Mouse (Mus musculus): Measurements from ENCODE around the gene Vars2. TPM values are rescaled to one million over a fixed set of nuclear protein-coding genes. Genes with fewer than 3 reads are reported as not detected.

Vars2 gene
- polyA plus RNA-seq, 1 experiment: 13.7 TPM

DNA sequence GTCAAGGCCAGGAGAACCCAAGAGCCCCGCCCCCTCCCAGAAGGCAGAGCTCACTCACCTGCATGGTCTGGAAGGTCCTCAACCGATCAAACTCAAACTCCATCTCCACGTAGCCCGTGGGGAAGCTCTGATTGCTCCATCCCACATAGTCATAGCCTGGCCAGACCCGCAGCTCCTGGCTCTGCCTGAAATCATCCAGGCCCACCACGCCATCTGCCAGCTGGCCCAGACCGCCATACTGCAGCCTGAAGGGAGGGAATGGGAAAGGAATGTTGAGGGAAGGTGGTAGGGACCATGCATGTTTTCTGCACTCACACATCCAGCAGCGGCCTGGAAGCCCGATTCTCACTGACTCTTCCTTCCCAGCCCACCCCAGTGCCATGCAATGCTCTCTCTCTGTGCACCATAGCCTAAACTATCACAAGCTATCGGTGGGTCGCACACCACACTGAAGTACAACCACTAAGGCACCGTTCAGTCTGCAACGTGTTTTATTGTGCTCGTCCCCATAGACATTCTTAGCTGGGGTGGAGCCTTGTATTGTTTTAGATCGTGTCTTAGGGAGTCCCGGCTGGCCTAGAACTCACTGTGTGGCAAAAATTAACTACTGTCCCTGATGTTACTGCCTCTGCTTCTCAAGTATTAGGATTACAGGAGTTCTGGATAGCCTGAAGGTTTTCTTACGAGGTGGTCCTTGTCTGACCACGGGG is 22.7 kb upstream of the Vars2 start:
- no peaks in the 10 kb centered on the region for H3K27me3 ChIP-seq (ENCODE audit: control insufficient read depth, insufficient read depth, insufficient read length)
- no peak overlapping the region for H3K4me2 ChIP-seq (ENCODE audit: low read depth)
- no peak overlapping the region for H3ac ChIP-seq (ENCODE audit: control insufficient read depth, insufficient read length)
- H3K79me2 ChIP-seq (ENCODE audit: control insufficient read depth, insufficient read depth): peaks cover 15% of the 10 kb centered on the region
- H3K4me3 ChIP-seq: no peak overlapping the region
- H3K36me3 ChIP-seq (ENCODE audit: control insufficient read depth, insufficient read depth): peaks cover 46% of the 10 kb centered on the region
- TF ChIP-seq TCF12 (IDR thresholded peaks at IDR 0.05; ENCODE audit: insufficient read depth, poor library complexity, severe bottlenecking): no peak

DNA sequence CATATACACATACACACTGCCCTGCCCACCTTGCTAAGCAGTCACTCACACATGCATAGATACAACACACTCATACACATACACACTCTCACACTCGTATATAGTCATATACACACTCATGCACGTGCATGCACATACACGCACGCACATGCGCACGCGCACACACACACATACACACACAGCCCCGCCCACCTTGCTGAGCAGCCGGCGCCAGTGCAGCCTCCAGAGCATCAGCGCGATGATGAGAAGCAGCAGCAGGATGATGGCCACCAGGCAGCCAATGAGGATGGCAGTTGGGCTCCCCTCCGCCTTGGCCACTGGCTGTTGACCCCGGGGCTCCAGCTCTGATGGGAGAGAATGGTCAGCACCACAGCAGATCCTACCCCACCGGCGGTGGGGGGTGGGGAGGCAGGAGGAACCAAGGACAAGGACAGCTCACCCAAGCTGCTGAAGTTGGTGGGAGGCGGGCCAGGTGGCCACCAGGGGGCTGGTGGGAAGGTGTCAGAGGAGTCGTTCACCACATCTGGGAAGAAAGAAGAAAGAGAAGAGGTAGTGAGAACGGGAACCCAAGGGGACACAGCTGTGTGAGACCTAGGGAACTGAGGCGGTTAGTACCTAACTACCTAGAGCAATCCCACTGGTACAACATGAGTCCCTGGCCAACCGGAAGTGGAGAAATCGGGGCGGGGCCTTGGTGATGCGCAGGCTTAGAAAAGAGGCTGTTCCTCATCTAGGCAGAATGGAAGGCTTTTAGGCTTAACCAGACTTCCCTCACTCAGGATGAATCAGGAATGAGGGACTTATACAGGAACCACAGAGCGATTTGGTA is 21.2 kb upstream of the Vars2 start:
- H3ac ChIP-seq (ENCODE audit: control insufficient read depth, insufficient read length): no peak overlapping the region
- H3K79me2 ChIP-seq (ENCODE audit: control insufficient read depth, insufficient read depth): peaks cover 3% of the 10 kb centered on the region
- peaks cover 56% of the 10 kb centered on the region for H3K36me3 ChIP-seq (ENCODE audit: control insufficient read depth, insufficient read depth)
- no peak for TF ChIP-seq TCF12 (IDR thresholded peaks at IDR 0.05; ENCODE audit: insufficient read depth, poor library complexity, severe bottlenecking)
- TF ChIP-seq POLR2AphosphoS2 (IDR thresholded peaks at IDR 0.05; ENCODE audit: insufficient read length, low read depth): no peak
- TF ChIP-seq CEBPB (IDR thresholded peaks at IDR 0.05; ENCODE audit: insufficient read depth, poor library complexity, severe bottlenecking): no peak
- peak in 1 of 3 experiments; percentile 6 for TF ChIP-seq MYOG (IDR thresholded peaks at IDR 0.05; ENCODE audit: control insufficient read depth in 1 of 3, insufficient read depth in 1 of 3, insufficient read length in 2 of 3, low read depth in 2 of 3)
- H3K27me3 ChIP-seq (ENCODE audit: control insufficient read depth, insufficient read depth, insufficient read length): no peaks in the 10 kb centered on the region
- no peak overlapping the region for H3K4me3 ChIP-seq
- H3K4me2 ChIP-seq (ENCODE audit: low read depth): no peak overlapping the region

DNA sequence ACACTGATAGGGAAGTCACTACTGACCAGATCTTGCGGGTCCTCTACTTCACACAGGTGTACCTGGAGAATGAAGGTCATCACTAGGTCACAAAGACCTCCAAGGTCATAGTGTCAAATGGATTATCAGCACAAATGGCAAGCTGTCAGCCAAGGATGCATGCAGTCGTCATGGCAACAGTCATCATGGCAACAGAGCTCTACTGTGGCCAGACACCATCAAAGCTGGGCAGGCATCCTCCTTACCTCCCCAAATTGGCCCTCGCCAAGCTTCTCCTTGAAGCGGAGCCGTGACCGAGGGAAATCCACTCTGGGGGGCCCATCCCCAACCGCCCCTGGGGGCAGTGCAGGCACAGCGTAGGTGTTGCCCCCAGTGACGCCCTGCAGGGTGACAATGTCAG is 17.7 kb upstream of the Vars2 start:
- Histone ChIP-seq H3K4me2 (ENCODE audit: low read depth) (no peak overlapping the region), H3K79me2 (ENCODE audit: control insufficient read depth, insufficient read depth) (no peaks in the 10 kb centered on the region), H3ac (ENCODE audit: control insufficient read depth, insufficient read length) (no peak overlapping the region), H3K36me3 (ENCODE audit: control insufficient read depth, insufficient read depth) (peaks cover 43% of the 10 kb centered on the region), H3K4me3 (no peak overlapping the region), H3K27me3 (ENCODE audit: control insufficient read depth, insufficient read depth, insufficient read length) (no peaks in the 10 kb centered on the region)
- peak; percentile 7 for TF ChIP-seq POLR2AphosphoS2 (IDR thresholded peaks at IDR 0.05; ENCODE audit: insufficient read length, low read depth)
- TF ChIP-seq E2F4 (IDR thresholded peaks at IDR 0.05; ENCODE audit: insufficient read depth): no peak

DNA sequence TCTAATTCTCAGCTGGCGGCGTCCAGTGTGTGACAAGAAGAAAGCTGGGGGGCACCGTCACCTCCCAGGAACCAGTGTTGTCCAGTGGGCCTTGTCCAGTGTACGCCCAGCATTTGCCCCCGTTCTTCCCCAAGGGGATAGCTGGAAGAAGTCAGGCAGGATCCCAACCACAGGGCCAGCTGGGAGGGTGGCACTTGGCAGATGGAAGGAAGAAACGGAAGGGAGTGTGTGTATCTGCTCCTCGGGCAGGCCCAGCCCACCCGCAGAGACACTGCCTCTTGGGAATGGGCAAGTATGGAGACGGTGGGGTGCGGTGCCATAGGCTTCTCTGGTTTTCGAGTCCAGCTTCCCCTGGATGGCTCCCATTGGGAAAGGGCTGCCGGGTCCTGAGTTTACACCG is 14.6 kb upstream of the Vars2 start:
- H3ac ChIP-seq (ENCODE audit: control insufficient read depth, insufficient read length): no peak overlapping the region
- TF ChIP-seq TCF3 (IDR thresholded peaks at IDR 0.05; ENCODE audit: insufficient read length, low read depth) (no peak), POLR2AphosphoS2 (IDR thresholded peaks at IDR 0.05; ENCODE audit: insufficient read length, low read depth) (no peak), TCF12 (IDR thresholded peaks at IDR 0.05; ENCODE audit: insufficient read depth, poor library complexity, severe bottlenecking) (no peak), REST (IDR thresholded peaks at IDR 0.05; ENCODE audit: insufficient read depth, insufficient read length) (no peak)
- H3K36me3 ChIP-seq (ENCODE audit: control insufficient read depth, insufficient read depth): peaks cover 21% of the 10 kb centered on the region
- no peak overlapping the region for H3K4me2 ChIP-seq (ENCODE audit: low read depth)
- no peaks in the 10 kb centered on the region for H3K27me3 ChIP-seq (ENCODE audit: control insufficient read depth, insufficient read depth, insufficient read length)
- no peaks in the 10 kb centered on the region for H3K79me2 ChIP-seq (ENCODE audit: control insufficient read depth, insufficient read depth)
- H3K4me3 ChIP-seq: no peak overlapping the region

DNA sequence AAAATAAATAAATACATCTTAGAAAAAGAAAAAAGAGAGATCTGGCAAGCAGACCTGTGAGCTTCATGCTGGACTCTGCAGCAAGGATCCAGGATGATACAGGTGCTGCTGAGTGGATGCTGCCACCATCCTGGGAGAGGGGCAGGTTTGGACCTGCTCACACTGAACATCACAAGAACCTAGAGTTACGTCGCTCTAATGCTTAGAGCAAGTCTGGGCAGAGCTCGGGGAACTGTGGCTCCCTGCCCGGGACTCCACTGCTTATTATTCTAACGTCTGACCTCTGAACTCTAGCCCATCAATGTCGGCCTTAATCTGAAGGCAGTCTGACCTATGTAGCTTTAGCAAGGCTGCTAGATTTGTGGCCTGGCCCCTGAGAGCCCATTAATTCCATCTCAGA is 13.2 kb upstream of the Vars2 start:
- Histone ChIP-seq H3K4me2 (ENCODE audit: low read depth) (no peak overlapping the region), H3K4me3 (no peak overlapping the region), H3ac (ENCODE audit: control insufficient read depth, insufficient read length) (no peak overlapping the region), H3K79me2 (ENCODE audit: control insufficient read depth, insufficient read depth) (no peaks in the 10 kb centered on the region), H3K36me3 (ENCODE audit: control insufficient read depth, insufficient read depth) (peaks cover 15% of the 10 kb centered on the region), H3K27me3 (ENCODE audit: control insufficient read depth, insufficient read depth, insufficient read length) (no peaks in the 10 kb centered on the region)
- TF ChIP-seq SRF (IDR thresholded peaks at IDR 0.05; ENCODE audit: control insufficient read depth, insufficient read length, low read depth) (no peak), POLR2AphosphoS2 (IDR thresholded peaks at IDR 0.05; ENCODE audit: insufficient read length, low read depth) (peak; percentile 85), MYOG (IDR thresholded peaks at IDR 0.05; ENCODE audit: control insufficient read depth in 1 of 3, insufficient read depth in 1 of 3, insufficient read length in 2 of 3, low read depth in 2 of 3) (no peak)

DNA sequence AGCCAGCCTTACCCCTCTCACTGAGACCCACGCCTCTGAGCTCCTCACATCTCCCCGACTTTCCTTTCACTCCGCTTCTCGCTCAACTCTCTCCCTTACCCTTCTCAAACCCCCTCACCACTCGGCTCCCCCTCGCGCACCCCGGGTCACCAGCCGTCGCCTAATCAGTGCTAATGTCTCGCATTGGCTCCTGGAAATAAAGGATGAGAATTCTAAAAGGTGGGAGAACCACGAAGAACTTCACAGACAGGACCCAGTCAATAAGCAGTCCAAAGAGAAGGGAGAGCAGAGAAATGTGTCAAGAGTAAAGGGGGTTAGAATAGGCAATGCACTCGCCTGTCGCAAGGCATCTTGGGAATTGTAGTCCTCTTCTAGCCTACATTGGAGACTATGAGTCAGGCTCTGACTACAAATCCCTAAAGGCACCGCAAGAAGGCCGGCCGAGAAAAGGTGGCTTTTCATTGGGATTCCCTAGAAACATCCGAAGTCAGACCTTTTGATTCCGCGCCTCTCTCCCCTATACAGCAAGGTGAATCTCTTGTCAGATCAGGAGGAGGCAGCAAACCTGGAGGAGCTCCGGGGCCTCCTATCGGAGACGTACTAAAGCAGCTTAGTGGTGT is 6.1 kb upstream of the Vars2 start, which contains the start of gene Gtf2h4:
Gene Gtf2h4 (minus strand): TSS at position 324 of the 620 bp plus-strand sequence.
- Histone ChIP-seq H3K79me2 (ENCODE audit: control insufficient read depth, insufficient read depth) (no peaks in the 10 kb centered on the region), H3ac (ENCODE audit: control insufficient read depth, insufficient read length) (no peak within 1 kb of the TSS), H3K4me2 (ENCODE audit: low read depth) (peak within 1 kb of the TSS; percentile 68), H3K4me3 (peak within 1 kb of the TSS; percentile 55), H3K36me3 (ENCODE audit: control insufficient read depth, insufficient read depth) (no peaks in the 10 kb centered on the region), H3K27me3 (ENCODE audit: control insufficient read depth, insufficient read depth, insufficient read length) (no peaks in the 10 kb centered on the region)
- no peak for TF ChIP-seq USF1 (IDR thresholded peaks at IDR 0.05; ENCODE audit: low read depth)
